Mouse (Mus musculus) lung, embryonic 14.5 days (tissue): ENCODE measurements around the gene Degs1. TPM values are rescaled to one million over a fixed set of nuclear protein-coding genes. Genes with fewer than 3 reads are reported as not detected.
A peak's percentile ranks its signal among the peaks of the same experiment; 100 is the strongest.

ENCODE experiments used
- ATAC-seq: fragments of 200-750 bp; cut with Nextera tagmentation; 2 replicates; pipeline ENCODE4 v1.8.0; 2017; ENCODE audit warnings: mild to moderate bottlenecking, moderate TSS enrichment, moderate library complexity; ENCODE audit not compliant: insufficient read depth
- DNase-seq: peaks from one replicate; pipeline ENCODE4 v3.0.0-alpha.2; 2015
- H3K27ac ChIP-seq: fragments of 300-500 bp; sonication (generic); 2 replicates; pipeline ENCODE4 v1.5.1; 2014; ENCODE audit warnings: low read depth, mild to moderate bottlenecking, moderate library complexity
- H3K27me3 ChIP-seq: fragments of 300-500 bp; sonication (generic); 2 replicates; pipeline ENCODE4 v1.6.1; 2014; ENCODE audit warnings: low read length, control low read depth; ENCODE audit not compliant: insufficient read depth
- H3K36me3 ChIP-seq: fragments of 300-500 bp; sonication (generic); 2 replicates; pipeline ENCODE4 v1.6.1; 2014; ENCODE audit warnings: control low read depth; ENCODE audit not compliant: insufficient read depth
- H3K4me1 ChIP-seq: fragments of 300-500 bp; sonication (generic); 2 replicates; pipeline ENCODE4 v1.6.1; 2014; ENCODE audit warnings: antibody characterized with exemption, control low read depth; ENCODE audit not compliant: insufficient read depth
- H3K4me2 ChIP-seq: fragments of 300-500 bp; sonication (generic); 2 replicates; pipeline ENCODE4 v1.6.1; 2014; ENCODE audit warnings: mild to moderate bottlenecking
- H3K4me3 ChIP-seq: fragments of 300-500 bp; sonication (generic); 2 replicates; pipeline ENCODE4 v1.5.1; 2014; ENCODE audit warnings: low read depth, low read length
- H3K9ac ChIP-seq: fragments of 300-500 bp; sonication (generic); 2 replicates; pipeline ENCODE4 v1.6.1; 2014
- H3K9me3 ChIP-seq: fragments of 300-500 bp; sonication (generic); 2 replicates; pipeline ENCODE4 v1.6.1; 2016; ENCODE audit warnings: low read depth, low read length, control low read depth
- CTCF ChIP-seq: IDR thresholded peaks from 2 replicates; pipeline ENCODE4 v1.5.1; 2016; ENCODE audit warnings: antibody characterized with exemption, low read depth
- WGBS: fragments of 180-500 bp; shearing (Covaris S2); extraction: QIAGEN DNeasy Blood & Tissue Kit; methylation state at CpG from one replicate; pipeline ENCODE4 v1.1.7; 2014; 5-methylcytosine and 5-hydroxymethylcytosine counted together
- polyA plus RNA-seq: library from polyadenylated mRNA; unstranded; fragments of >200 nt; fragmentation: Nextera tagmentation; extraction: Ambion mirVana; gene quantifications from 2 replicates; pipeline ENCODE4 v1.2.1, GENCODE M21; 2014

Gene Degs1
- polyA plus RNA-seq, 1 experiment from 2014 or later: 131 TPM

DNA sequence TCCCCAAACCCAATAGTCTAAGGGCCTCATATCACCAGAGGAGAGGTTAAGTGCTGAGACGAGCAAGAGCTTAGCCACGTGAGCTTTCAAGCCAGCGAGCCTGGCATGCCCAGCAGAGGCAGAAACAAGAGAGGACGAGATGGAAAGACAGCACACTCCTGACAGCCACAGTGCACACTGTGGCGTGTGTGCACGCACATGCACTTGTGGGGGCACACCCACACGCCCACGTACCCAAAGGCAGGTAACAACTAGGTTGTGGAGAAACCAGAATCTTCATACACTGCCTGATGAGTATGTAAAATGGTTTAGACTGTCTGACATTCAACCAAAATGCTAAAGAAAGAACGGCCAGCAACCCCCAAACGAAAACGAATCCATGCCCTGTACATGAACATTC lies 2.0 kb downstream of the Degs1 start:
- Histone ChIP-seq H3K36me3 (peaks cover 40% of the 10 kb centered on the region), H3K4me2 (peak overlapping the region; percentile 82), H3K9ac (peak overlapping the region; percentile 9; the same call in 1 of the 2 replicates), H3K4me3 (peak overlapping the region; percentile 80; the same call in 1 of the 2 replicates), H3K27me3 (no peaks in the 10 kb centered on the region), H3K9me3 (no peaks in the 10 kb centered on the region), H3K27ac (no peak overlapping the region), H3K4me1 (peaks cover 21% of the 10 kb centered on the region)
- ATAC-seq (no peak), DNase-seq (no peak)
- no peak for TF ChIP-seq CTCF
- 45% methylated on average over 11 of the region's 11 CpGs for WGBS

DNA sequence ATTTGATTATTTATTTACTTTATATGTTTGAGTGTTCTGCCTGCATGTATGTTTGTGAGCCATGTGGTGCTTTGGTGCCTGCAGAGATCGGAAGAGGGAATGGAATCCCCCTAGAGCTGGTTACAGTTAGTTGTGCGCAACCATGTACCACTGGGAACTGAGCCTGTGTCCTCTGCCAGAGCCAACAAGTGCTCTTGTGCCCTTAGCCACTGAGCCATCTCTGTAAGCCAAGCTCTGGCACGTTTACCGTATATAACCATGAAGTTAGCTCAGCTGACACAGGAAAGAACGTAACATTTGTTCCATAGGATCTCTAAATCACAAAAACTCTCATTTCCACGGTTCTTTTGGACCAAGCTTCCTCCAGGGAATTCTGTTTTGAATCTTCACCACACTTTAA lies 2.6 kb downstream of the Degs1 start:
- no peak for DNase-seq
- TF ChIP-seq CTCF: no peak
- Histone ChIP-seq H3K9me3 (no peaks in the 10 kb centered on the region), H3K27me3 (no peaks in the 10 kb centered on the region), H3K4me2 (peak overlapping the region; percentile 82; the same call in 1 of the 2 replicates), H3K9ac (no peak overlapping the region), H3K27ac (no peak overlapping the region), H3K4me1 (peaks cover 21% of the 10 kb centered on the region), H3K4me3 (no peak overlapping the region), H3K36me3 (peaks cover 45% of the 10 kb centered on the region)
- ATAC-seq: no peak
- WGBS: 82% methylated on average over 6 of the region's 6 CpGs

DNA sequence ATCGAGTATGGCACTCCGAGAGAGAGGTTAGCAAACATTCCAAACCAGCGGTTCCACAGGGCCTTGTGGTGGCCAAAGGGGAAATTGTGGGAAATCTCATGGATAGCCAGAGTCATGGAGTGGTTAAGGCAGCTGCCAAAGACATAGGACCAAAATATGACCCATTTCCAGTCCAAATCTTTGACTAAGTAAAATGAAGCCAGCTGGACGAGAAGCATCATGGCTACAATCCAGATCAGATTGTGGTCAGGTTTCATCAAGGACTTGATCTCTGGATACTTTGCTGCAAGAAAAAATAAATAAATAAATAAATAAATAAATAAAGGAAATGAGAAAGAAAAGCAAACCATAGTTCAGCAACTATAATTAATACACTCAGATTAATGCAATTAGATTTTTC lies 3.2 kb downstream of the Degs1 start:
- no peaks in the 10 kb centered on the region for H3K27me3 ChIP-seq
- DNase-seq (no peak), ATAC-seq (no peak)
- no peak overlapping the region for H3K27ac ChIP-seq
- H3K4me3 ChIP-seq: no peak overlapping the region
- no peak overlapping the region for H3K4me2 ChIP-seq
- H3K36me3 ChIP-seq: peaks cover 51% of the 10 kb centered on the region
- H3K4me1 ChIP-seq: peaks cover 21% of the 10 kb centered on the region
- no peak overlapping the region for H3K9ac ChIP-seq
- H3K9me3 ChIP-seq: no peaks in the 10 kb centered on the region
- TF ChIP-seq CTCF: no peak
- WGBS: 84% methylated on average over 4 of the region's 4 CpGs

DNA sequence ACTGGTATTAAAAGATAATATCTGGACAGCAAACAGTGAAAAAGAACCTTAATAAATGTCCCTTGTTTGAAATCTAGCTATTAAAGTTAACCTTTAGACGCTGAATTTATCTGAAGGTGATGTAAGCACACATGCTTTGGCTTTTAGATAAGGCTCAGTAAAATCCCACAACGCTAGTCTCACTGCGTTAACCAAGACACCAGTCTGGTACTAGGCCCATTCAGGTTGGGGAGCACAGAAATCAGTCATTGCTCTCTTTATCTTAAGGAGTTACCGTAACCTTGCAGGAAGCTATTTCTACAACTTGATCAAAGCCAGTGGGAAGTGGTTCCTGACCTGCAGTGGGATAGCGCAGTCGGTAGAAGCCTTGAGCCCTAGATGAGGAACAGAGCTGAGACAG lies 7.5 kb downstream of the Degs1 start:
- H3K4me3 ChIP-seq: no peak overlapping the region
- WGBS: 83% methylated on average over 6 of the region's 6 CpGs
- TF ChIP-seq CTCF: no peak
- no peaks in the 10 kb centered on the region for H3K27me3 ChIP-seq
- no peak overlapping the region for H3K9ac ChIP-seq
- H3K4me2 ChIP-seq: no peak overlapping the region
- no peak for ATAC-seq
- H3K4me1 ChIP-seq: 0 out of 2 replicates have a peak, but pooled peaks cover 3% of the 10 kb centered on the region
- DNase-seq: no peak
- H3K27ac ChIP-seq: no peak overlapping the region
- peaks cover 61% of the 10 kb centered on the region for H3K36me3 ChIP-seq
- no peaks in the 10 kb centered on the region for H3K9me3 ChIP-seq

GRCm38 (mm10) chr1:182271632-182272031 lies 11.0 kb downstream of the Degs1 start:
- Histone ChIP-seq H3K4me3 (no peak overlapping the region), H3K4me1 (no peaks in the 10 kb centered on the region), H3K36me3 (peaks cover 32% of the 10 kb centered on the region), H3K27ac (no peak overlapping the region), H3K27me3 (no peaks in the 10 kb centered on the region), H3K4me2 (no peak overlapping the region), H3K9me3 (no peaks in the 10 kb centered on the region), H3K9ac (no peak overlapping the region)
- no peak for TF ChIP-seq CTCF
- no peak for ATAC-seq
- WGBS: 84% methylated on average over 5 of the region's 5 CpGs
- DNase-seq: no peak

GRCm38 (mm10) chr1:182271130-182271529 lies 11.5 kb downstream of the Degs1 start:
- ATAC-seq (no peak), DNase-seq (no peak)
- TF ChIP-seq CTCF: no peak
- Histone ChIP-seq H3K4me2 (no peak overlapping the region), H3K27ac (no peak overlapping the region), H3K4me3 (no peak overlapping the region), H3K9me3 (no peaks in the 10 kb centered on the region), H3K27me3 (no peaks in the 10 kb centered on the region), H3K9ac (no peak overlapping the region), H3K4me1 (no peaks in the 10 kb centered on the region), H3K36me3 (peaks cover 29% of the 10 kb centered on the region)
- WGBS: 81% methylated on average over 5 of the region's 5 CpGs

GRCm38 (mm10) chr1:182268317-182268716 lies 14.3 kb downstream of the Degs1 start:
- no peak overlapping the region for H3K4me2 ChIP-seq
- H3K9ac ChIP-seq: no peak overlapping the region
- H3K4me3 ChIP-seq: no peak overlapping the region
- no peak overlapping the region for H3K27ac ChIP-seq
- H3K4me1 ChIP-seq: no peaks in the 10 kb centered on the region
- TF ChIP-seq CTCF: no peak
- WGBS: 56% methylated on average over 4 of the region's 4 CpGs
- H3K36me3 ChIP-seq: peaks cover 6% of the 10 kb centered on the region; the same call in 1 of the 2 replicates
- ATAC-seq: no peak
- no peaks in the 10 kb centered on the region for H3K27me3 ChIP-seq
- no peak for DNase-seq
- H3K9me3 ChIP-seq: no peaks in the 10 kb centered on the region

DNA sequence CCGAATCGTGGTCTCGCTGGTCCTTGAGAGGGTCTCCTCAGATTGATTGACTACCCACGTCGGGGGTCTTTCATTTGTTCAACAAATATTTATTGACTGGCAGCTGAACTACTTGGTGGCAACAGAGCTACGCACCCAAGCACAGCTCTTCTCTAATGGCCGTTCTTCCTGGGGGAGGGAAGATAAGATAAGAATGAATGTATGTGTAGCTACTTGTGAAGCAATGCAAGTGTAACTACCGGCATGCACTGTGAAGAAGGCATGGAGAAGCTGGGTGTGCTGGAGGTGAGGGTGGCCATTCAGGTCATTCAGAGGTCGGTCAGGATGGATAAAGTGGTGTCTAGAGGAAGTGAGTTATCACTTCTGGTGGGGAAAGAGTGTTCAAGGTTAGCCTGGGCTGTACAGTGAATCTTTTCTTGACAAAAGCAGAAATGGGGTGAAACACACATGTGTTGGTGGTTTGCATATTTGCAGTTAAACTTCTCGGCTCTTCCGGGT lies 16.5 kb downstream of the Degs1 start:
- Histone ChIP-seq H3K4me2 (no peak overlapping the region), H3K36me3 (no peaks in the 10 kb centered on the region), H3K4me3 (no peak overlapping the region), H3K4me1 (no peaks in the 10 kb centered on the region), H3K27me3 (no peaks in the 10 kb centered on the region), H3K9ac (no peak overlapping the region), H3K9me3 (no peaks in the 10 kb centered on the region), H3K27ac (no peak overlapping the region)
- WGBS: 66% methylated on average over 11 of the region's 11 CpGs
- no peak for TF ChIP-seq CTCF
- ATAC-seq: no peak
- no peak for DNase-seq
